Mouse (Mus musculus) myocyte (in vitro differentiated cells): ENCODE data around the gene Gm47995. TPM values are rescaled to one million over a fixed set of nuclear protein-coding genes. Genes with fewer than 3 reads are reported as not detected.
"Not testable (repeated sequence)": the region's sequence is repeated elsewhere in the genome, so short reads cannot be mapped to it uniquely, and the experiment has no call there.

ENCODE experiments used
- H3K27me3 ChIP-seq: one replicate; pipeline ENCODE4 v1.6.1; 2011; ENCODE audit not compliant: control insufficient read depth, insufficient read depth, insufficient read length
- H3K36me3 ChIP-seq: one replicate; pipeline ENCODE4 v1.6.1; 2011; ENCODE audit not compliant: control insufficient read depth, insufficient read depth
- H3K4me2 ChIP-seq: one replicate; pipeline ENCODE4 v1.6.1; 2011; ENCODE audit warnings: low read depth, control low read depth
- H3K4me3 ChIP-seq: one replicate; pipeline ENCODE4 v1.5.1; 2011; ENCODE audit warnings: mild to moderate bottlenecking, control low read depth, moderate library complexity
- H3K79me2 ChIP-seq: one replicate; pipeline ENCODE4 v1.6.1; 2011; ENCODE audit not compliant: control insufficient read depth, insufficient read depth
- H3ac ChIP-seq: one replicate; pipeline ENCODE4 v1.6.1; 2011; ENCODE audit not compliant: control insufficient read depth, insufficient read length
- CEBPB ChIP-seq: IDR thresholded peaks from 2 replicates; pipeline ENCODE4 v1.6.1; 2011; ENCODE audit warnings: mild to moderate bottlenecking, moderate library complexity; ENCODE audit not compliant: poor library complexity, insufficient read depth, severe bottlenecking
- E2F4 ChIP-seq: IDR thresholded peaks from one replicate; pipeline ENCODE4 v1.6.1; 2011; ENCODE audit warnings: mild to moderate bottlenecking, control low read depth, moderate library complexity; ENCODE audit not compliant: insufficient read depth
- MAX ChIP-seq: IDR thresholded peaks from one replicate; pipeline ENCODE4 v1.6.1; 2011; ENCODE audit warnings: low read depth, mild to moderate bottlenecking, control low read depth
- MYOD1 ChIP-seq, 3 experiments: IDR thresholded peaks; one replicate each; pipeline ENCODE4 v1.6.1; 2011; ENCODE audit warnings: control low read depth in 2 of 3, low read depth in 2 of 3, mild to moderate bottlenecking in 2 of 3, moderate library complexity in 1 of 3; ENCODE audit not compliant: insufficient read length in 2 of 3, control insufficient read depth in 1 of 3
- MYOG ChIP-seq, 3 experiments: IDR thresholded peaks; one replicate each; pipeline ENCODE4 v1.6.1; 2011; ENCODE audit warnings: control low read depth in 2 of 3, low read depth in 2 of 3, mild to moderate bottlenecking in 2 of 3; ENCODE audit not compliant: insufficient read length in 2 of 3, control insufficient read depth in 1 of 3, insufficient read depth in 1 of 3
- POLR2A ChIP-seq: IDR thresholded peaks from one replicate; pipeline ENCODE4 v1.6.1; 2011; ENCODE audit warnings: low read depth, mild to moderate bottlenecking, control low read depth, moderate library complexity; ENCODE audit not compliant: insufficient read length
- POLR2AphosphoS2 ChIP-seq: IDR thresholded peaks from one replicate; pipeline ENCODE4 v1.6.1; 2011; ENCODE audit warnings: low read depth, control low read depth; ENCODE audit not compliant: insufficient read length
- REST ChIP-seq: IDR thresholded peaks from one replicate; pipeline ENCODE4 v1.6.1; 2011; ENCODE audit warnings: mild to moderate bottlenecking, control low read depth, moderate library complexity; ENCODE audit not compliant: insufficient read depth, insufficient read length
- SRF ChIP-seq: IDR thresholded peaks from one replicate; pipeline ENCODE4 v1.6.1; 2011; ENCODE audit warnings: low read depth; ENCODE audit not compliant: control insufficient read depth, insufficient read length
- TCF12 ChIP-seq: IDR thresholded peaks from one replicate; pipeline ENCODE4 v1.6.1; 2011; ENCODE audit warnings: mild to moderate bottlenecking, control low read depth; ENCODE audit not compliant: poor library complexity, insufficient read depth, severe bottlenecking
- TCF3 ChIP-seq: IDR thresholded peaks from one replicate; pipeline ENCODE4 v1.6.1; 2011; ENCODE audit warnings: low read depth, control low read depth; ENCODE audit not compliant: insufficient read length
- USF1 ChIP-seq: IDR thresholded peaks from one replicate; pipeline ENCODE4 v1.6.1; 2011; ENCODE audit warnings: low read depth, mild to moderate bottlenecking, control low read depth, moderate library complexity
- polyA plus RNA-seq: library from polyadenylated mRNA; unstranded; fragments of >200 nt; fragmentation: generic; extraction: Trizol; gene quantifications from one replicate; pipeline ENCODE4 v1.2.1, GENCODE M21; 2012; ENCODE audit warnings: missing spikeins

Gm47995 gene
- polyA plus RNA-seq, 1 experiment, result 0.23 TPM

DNA sequence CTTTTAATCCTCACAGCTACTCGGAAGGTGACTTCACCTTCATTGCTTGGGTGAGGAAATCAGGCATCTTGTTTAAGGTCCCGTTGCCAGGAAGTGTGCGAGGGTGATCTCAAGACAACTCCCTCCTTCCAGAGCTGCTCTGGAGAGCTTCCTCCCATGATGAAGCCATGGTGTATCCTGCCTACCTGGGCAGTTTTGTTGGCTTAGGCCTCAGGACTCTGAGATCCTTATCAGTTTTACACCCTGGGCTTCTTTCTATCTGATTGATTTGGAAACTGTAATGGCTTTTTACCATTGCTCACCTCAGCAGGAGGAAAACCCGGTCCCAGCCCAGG lies 20.3 kb upstream of the Gm47995 start:
- Histone ChIP-seq H3K36me3 (no peaks in the 10 kb centered on the region), H3K4me3 (no peak overlapping the region), H3K27me3 (no peaks in the 10 kb centered on the region), H3ac (no peak overlapping the region), H3K79me2 (no peaks in the 10 kb centered on the region), H3K4me2 (no peak overlapping the region)
- TF ChIP-seq MYOG (IDR thresholded peaks at IDR 0.05; ENCODE audit: control insufficient read depth in 1 of 3, insufficient read depth in 1 of 3, insufficient read length in 2 of 3, low read depth in 2 of 3), result no peak
- no peak for TF ChIP-seq CEBPB
- no peak for TF ChIP-seq POLR2AphosphoS2
- TF ChIP-seq TCF12, result no peak
- TF ChIP-seq MAX, result no peak
- no peak for TF ChIP-seq MYOD1 (IDR thresholded peaks at IDR 0.05; ENCODE audit: control insufficient read depth in 1 of 3, insufficient read length in 2 of 3, low read depth in 2 of 3)
- TF ChIP-seq POLR2A, result no peak
- TF ChIP-seq USF1, result no peak
- no peak for TF ChIP-seq TCF3
- TF ChIP-seq REST, result no peak
- TF ChIP-seq E2F4, result no peak
- no peak for TF ChIP-seq SRF

DNA sequence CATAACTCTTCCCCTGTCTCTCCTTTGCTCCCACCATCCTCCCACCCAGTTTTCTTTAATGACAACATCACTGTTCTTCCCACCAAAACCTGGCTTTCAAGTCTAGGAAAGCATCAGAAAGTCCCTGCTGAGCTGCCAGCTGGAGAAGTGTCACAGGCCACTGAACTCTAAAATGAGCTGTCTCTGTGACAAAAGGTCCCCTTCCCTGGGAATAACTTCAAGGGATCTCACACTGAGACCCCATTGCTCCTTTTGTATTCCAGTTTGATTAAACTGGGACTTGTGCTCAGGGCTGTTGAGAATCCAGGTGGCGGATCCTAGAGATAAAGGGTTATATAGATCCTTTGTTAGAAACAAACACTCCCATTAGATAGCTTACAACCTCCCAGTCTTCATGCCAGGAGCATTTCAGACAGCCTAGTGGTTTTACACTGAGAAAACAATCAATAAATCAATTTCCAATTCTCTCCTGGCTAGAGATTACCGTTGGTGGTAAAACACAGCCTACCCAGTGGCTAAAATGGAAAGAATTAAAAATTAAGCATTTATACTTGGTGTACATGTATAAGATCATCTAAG lies 19.7 kb upstream of the Gm47995 start:
- H3K79me2 ChIP-seq, result no peaks in the 10 kb centered on the region
- no peak overlapping the region for H3K4me3 ChIP-seq
- TF ChIP-seq MAX (no peak), TCF12 (no peak), POLR2A (no peak), USF1 (no peak), MYOG (IDR thresholded peaks at IDR 0.05; ENCODE audit: control insufficient read depth in 1 of 3, insufficient read depth in 1 of 3, insufficient read length in 2 of 3, low read depth in 2 of 3) (no peak), SRF (no peak), REST (no peak), TCF3 (no peak), CEBPB (no peak)
- H3K27me3 ChIP-seq, result no peaks in the 10 kb centered on the region
- no peaks in the 10 kb centered on the region for H3K36me3 ChIP-seq
- H3K4me2 ChIP-seq, result no peak overlapping the region
- H3ac ChIP-seq, result no peak overlapping the region

DNA sequence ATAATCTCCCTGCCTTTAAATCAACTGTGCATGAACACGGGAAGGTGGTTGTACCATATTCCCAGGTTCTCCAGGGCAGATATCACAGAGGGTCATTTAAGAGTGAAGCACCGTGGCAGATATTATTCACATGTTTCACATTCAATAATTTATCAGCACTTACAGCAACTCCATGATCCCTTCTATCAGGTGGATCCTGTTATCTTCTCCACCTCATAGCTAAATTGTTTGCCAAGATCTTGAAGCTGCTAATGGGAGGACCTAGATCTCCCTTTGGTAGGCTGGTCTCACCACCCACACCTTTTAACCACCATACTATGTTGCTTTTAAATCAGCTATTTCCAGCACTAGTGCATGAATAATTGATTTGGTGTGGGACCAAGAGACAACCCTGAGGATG lies 18.1 kb upstream of the Gm47995 start:
- no peaks in the 10 kb centered on the region for H3K27me3 ChIP-seq
- H3K4me2 ChIP-seq, result no peak overlapping the region
- no peak overlapping the region for H3ac ChIP-seq
- no peak for TF ChIP-seq MYOG (IDR thresholded peaks at IDR 0.05; ENCODE audit: control insufficient read depth in 1 of 3, insufficient read depth in 1 of 3, insufficient read length in 2 of 3, low read depth in 2 of 3)
- no peak for TF ChIP-seq TCF12
- no peak for TF ChIP-seq SRF
- no peak for TF ChIP-seq POLR2A
- no peak for TF ChIP-seq REST
- TF ChIP-seq MAX, result no peak
- TF ChIP-seq MYOD1 (IDR thresholded peaks at IDR 0.05; ENCODE audit: control insufficient read depth in 1 of 3, insufficient read length in 2 of 3, low read depth in 2 of 3), result no peak
- no peak for TF ChIP-seq TCF3
- no peak for TF ChIP-seq CEBPB
- TF ChIP-seq USF1, result no peak
- no peak for TF ChIP-seq POLR2AphosphoS2
- TF ChIP-seq E2F4, result no peak
- no peak overlapping the region for H3K4me3 ChIP-seq
- no peaks in the 10 kb centered on the region for H3K79me2 ChIP-seq
- no peaks in the 10 kb centered on the region for H3K36me3 ChIP-seq

DNA sequence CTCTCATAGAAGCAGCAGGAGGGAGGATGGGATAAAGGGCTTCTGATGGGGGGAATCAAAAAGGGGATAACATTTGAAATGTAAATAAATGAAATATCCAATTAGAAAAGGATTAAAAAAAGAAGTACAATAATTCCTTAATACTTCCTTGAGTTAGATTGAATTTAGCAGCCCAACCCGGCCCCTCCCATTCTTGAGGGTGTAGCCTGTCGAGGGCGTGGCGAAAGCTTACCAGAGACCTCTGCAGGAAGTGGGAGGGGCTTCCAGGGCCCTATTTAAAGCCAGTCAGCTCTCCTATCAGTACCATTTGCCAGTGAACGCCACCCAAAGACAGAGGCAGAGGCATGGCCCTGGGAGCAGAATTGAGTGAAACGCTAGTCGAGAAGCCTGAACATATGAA lies 16.0 kb upstream of the Gm47995 start, which contains the start of gene Gm47985:
Gene Gm47985, plus strand, starts transcription at position 272 of the 400 bp plus-strand sequence.
- not testable (repeated sequence) for H3K4me3 ChIP-seq, H3K4me2 ChIP-seq, H3K79me2 ChIP-seq, H3K27me3 ChIP-seq, H3K36me3 ChIP-seq, H3ac ChIP-seq

DNA sequence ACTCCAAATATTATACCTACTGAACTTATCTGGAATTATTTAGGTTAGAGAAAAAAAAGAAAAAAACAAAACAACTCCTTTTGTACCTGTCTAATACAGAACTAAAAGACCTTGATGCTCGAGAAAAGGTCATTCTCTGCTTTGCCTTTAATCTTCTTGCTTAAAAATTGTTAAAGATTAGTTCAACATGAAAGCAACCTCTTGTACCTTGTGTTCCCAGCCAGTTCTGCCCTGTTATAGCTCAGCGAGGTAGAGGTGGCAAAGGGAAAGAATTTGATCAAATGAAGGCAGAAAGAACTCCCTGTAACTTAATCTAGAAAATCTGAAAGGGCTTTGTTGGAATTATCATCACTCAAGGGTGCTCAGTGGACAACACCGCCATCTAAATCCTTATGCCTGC lies 12.1 kb upstream of the Gm47995 start:
- H3K4me2 ChIP-seq, H3K79me2 ChIP-seq, H3K4me3 ChIP-seq, H3ac ChIP-seq, H3K36me3 ChIP-seq, H3K27me3 ChIP-seq: not testable (repeated sequence)

DNA sequence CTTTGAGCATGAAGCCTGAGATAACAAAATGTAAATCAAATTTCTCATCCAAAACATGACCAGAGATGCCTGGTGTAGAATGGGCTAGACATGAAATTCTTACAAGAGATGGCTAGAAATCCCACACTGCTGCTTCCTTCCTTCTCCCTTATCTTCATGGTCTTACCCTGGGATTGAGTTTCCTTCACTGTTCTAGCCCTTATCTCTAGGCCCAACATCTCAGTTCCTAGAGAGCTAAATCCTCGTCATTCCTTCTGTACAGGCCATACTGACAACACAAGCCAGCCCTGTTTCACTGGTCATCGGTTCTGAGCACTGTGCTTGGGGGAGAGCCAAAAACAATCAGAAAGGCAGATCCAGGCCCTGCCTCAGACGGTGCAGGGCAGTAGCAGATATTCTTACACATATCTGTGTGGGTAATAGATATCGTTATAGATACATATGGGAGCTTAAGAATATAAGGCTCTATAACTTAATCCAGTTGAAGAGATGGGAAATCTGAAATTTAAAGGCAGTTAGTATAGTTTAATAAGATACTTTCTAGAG lies 11.3 kb upstream of the Gm47995 start:
- not testable (repeated sequence) for H3ac ChIP-seq, H3K36me3 ChIP-seq, H3K79me2 ChIP-seq, H3K4me3 ChIP-seq, H3K4me2 ChIP-seq, H3K27me3 ChIP-seq
